Mouse (Mus musculus) induced T-regulatory cell, adult 2 months (primary cell): ENCODE results near the gene Insyn1.
A peak's percentile ranks its signal among the peaks of the same experiment; 100 is the strongest.

Source experiments
- DNase-seq: peaks from one replicate; pipeline ENCODE4 v3.0.0-alpha.2; 2012; ENCODE audit warnings: low read depth

Insyn1 gene

DNA sequence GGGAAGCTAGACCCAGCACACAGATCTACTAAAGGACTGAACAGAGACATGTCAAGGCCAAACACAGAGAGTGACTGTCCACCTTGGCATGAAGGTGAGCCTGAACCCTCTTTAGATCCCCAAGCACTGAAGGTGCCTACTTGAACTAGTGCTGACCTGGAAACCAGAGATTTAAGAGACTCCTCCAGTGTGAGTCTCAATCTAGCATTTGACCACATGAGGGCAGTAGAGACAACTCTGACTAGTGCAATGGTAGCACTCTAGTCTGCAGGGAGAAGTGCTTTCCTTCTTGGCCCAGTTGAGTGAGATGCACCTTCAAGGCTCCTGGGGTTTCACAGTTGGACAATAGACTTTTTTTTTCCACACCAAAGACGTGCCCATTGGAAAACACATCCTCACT lies 46.4 kb downstream of the Insyn1 start:
- peak; percentile 74 for DNase-seq

DNA sequence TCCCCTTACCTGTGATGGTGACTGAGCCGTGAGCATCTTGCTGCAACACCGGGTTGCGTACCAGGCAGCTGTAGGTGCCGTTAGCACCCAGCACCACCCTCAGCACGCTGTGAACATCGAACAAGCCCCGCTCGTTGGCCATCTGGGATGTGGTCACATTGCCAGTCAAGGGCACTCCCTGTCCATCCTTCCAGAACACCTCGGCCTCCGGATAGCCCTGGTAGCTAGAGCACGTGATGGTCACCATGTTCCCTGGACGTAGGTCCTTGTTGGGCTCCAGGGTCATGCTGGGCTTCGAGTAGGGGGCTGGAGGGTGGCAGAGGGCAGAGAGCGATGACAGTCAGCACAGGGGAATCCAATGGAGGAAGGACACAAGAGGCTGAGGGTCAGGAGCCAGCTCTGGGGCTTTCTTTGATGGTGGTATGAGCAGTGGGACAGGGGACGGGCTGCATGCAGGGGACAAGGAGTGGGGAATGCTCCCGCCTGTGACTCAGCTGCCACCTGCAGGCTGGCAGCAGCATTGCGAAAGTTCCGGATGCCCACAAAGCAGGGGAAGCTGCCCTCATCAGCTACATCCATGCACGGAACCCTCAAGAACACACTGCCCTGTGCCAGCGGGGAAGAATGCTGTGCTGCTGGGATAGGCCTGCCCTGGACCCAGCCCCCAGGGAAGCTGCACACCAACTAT lies 47.2 kb downstream of the Insyn1 start:
- DNase-seq = peak; percentile 29

DNA sequence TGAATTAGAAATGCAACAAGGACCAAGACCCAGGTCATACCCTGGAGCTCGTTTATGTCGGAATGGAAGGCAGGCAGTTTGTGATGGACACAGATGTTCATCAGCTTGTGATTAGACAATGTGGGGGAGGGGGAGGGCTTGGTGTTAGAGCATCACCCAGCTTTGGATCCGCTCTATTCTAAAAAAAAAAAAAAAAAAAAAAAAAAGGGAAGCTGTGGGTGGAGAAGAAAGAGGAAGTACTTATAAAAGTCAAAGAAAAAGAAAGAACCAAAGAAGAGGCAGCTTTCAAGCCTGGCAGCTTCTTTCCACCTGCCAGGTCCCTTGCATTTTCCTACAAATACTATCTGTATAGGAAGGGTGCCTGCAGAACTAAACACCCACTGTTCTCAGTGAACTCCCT lies 49.4 kb downstream of the Insyn1 start:
- no peak for DNase-seq

DNA sequence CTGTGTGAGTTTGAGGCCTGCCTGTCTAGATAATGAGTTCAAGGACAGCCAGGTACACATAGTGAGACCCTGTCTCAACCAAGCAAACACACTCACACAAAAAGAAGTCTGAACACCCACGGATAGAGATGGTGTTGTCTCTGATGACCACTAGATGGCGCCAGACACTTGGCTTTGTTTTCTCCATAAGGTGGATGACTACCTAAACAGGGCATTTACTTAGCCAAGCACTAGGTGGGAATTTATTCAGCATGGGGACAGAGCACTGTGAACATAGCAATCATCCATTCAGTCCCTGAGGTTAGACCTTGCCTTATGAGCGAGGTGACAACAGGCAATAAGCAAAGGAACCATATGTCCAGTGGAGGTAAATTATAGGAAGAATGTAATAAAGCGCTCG lies 51.5 kb downstream of the Insyn1 start:
- peak; percentile 84 for DNase-seq

DNA sequence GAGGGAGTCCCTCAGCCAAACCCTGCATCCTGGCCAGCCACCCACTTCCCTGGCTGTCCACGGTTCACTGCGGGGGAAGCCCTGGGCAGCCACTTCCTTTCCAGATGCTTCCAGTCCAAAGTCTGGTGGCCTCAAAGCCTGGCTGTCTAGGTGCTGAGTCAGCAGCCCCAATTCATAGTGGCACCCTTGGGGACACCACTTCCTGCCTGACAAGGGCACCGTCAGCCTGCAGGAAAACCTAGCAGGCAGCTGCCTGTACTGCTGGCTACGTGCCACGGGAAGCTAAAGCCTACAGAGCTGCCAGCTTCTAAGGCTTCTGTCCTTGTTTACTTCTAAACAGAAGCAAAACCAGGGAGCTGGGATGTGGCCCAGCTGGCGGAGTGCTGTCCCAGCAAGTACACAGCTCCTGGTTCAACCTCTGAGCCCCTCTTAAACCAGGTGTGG lies 53.5 kb downstream of the Insyn1 start:
- peak; percentile 66 for DNase-seq

DNA sequence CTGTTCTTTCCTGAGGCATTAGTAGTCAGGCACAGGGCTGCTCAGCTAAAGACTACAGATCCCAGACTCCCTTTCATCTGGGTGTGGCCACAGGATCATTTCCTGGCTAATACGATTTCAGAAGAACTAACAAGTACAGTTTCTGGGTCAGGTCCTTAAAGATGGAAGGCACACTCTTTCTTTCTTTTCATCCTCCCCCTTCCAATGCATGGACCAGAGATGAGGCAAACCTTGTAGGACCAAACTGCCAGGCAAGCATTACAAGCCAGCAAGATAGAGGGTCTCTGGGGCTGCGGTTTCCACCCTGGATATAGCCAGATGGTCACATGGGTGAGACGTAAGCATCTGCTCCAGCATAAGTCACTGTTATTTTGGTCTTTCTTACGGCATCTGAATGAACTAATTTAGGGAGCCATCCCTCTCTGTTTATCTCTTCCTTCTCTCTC lies 56.5 kb downstream of the Insyn1 start:
- no peak for DNase-seq

DNA sequence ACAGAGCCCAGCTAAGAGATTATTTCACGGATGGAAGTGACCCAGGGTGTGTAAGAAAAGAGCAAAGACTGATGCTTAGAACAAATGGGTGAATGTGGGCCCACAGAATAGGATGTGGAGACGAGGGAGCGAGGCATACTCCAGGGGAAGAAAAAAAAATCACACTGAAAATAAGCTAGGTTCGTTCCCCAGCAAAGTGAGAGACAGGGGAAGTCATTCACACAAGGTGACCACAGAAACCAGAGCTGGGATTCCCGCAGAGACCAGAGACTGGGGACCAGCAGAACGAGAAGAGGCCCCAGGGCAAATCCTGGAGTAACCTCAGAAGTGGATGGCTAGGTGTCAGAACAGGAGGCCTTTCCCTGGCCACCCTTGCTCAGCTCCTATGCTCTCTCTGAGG lies 57.0 kb downstream of the Insyn1 start:
- no peak for DNase-seq

DNA sequence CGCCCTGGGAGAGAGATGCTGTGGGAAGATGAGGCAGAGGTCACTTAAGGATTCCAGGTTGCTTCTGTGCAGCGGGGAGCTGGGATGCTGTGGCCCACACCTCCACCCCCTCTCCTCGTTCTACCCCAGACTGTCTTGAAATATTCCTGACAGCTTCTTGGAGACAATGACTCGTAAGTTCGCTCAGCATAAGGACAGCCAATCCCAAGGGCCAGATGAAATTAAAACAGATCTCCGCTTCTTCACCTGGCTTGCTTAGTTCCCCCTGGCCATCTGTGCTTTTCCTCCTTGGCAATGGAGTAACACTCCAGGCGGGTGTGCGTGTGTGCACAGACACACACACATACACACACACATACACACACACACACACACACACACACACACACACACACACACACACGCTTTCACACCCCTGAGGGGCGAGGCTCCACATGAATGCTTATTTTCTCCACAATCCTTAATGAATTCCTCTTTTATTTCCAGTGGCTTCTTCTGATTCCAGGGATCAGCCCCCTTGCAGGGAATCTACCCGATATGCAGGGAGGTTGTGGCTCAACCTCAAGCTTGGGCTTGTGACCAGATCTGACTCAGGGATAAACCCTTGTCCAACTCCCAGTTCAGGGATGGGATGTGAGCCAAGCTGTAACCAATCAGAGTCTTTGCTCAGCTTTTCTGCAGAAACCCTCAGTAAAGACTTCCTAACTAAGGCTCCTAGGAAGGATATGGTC lies 58.4 kb downstream of the Insyn1 start:
- DNase-seq = no peak

DNA sequence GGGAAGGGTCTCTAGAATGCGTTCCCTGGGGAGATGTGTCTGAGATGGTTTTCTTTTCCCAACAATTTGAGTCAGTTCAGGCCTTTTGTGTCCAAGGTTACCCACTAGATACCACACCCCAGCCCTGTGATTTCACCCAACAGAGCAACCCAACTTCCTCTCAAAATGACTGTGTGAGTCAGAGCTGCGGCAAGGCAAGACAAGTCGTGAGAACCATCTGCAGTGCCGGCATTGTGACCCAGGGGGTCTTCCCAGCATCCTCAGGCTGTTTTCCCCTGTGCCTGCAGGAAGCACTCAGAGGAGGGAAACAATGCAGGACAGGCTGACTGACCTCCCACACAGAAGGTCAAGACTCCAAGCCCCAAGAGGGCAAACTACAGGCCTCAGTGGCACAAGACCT lies 60.5 kb downstream of the Insyn1 start:
- no peak for DNase-seq
